Mouse (Mus musculus) myocyte (in vitro differentiated cells): ENCODE results near the gene Dtx2. TPM values are rescaled to one million over a fixed set of nuclear protein-coding genes. Genes with fewer than 3 reads are reported as not detected.

ENCODE experiments used
- H3K27me3 ChIP-seq: one replicate; pipeline ENCODE4 v1.6.1; 2011; ENCODE audit not compliant: control insufficient read depth, insufficient read depth, insufficient read length
- H3K36me3 ChIP-seq: one replicate; pipeline ENCODE4 v1.6.1; 2011; ENCODE audit not compliant: control insufficient read depth, insufficient read depth
- H3K4me2 ChIP-seq: one replicate; pipeline ENCODE4 v1.6.1; 2011; ENCODE audit warnings: low read depth, control low read depth
- H3K4me3 ChIP-seq: one replicate; pipeline ENCODE4 v1.5.1; 2011; ENCODE audit warnings: mild to moderate bottlenecking, control low read depth, moderate library complexity
- H3K79me2 ChIP-seq: one replicate; pipeline ENCODE4 v1.6.1; 2011; ENCODE audit not compliant: control insufficient read depth, insufficient read depth
- H3ac ChIP-seq: one replicate; pipeline ENCODE4 v1.6.1; 2011; ENCODE audit not compliant: control insufficient read depth, insufficient read length
- CEBPB ChIP-seq: IDR thresholded peaks from 2 replicates; pipeline ENCODE4 v1.6.1; 2011; ENCODE audit warnings: mild to moderate bottlenecking, moderate library complexity; ENCODE audit not compliant: poor library complexity, insufficient read depth, severe bottlenecking
- E2F4 ChIP-seq: IDR thresholded peaks from one replicate; pipeline ENCODE4 v1.6.1; 2011; ENCODE audit warnings: mild to moderate bottlenecking, control low read depth, moderate library complexity; ENCODE audit not compliant: insufficient read depth
- MAX ChIP-seq: IDR thresholded peaks from one replicate; pipeline ENCODE4 v1.6.1; 2011; ENCODE audit warnings: low read depth, mild to moderate bottlenecking, control low read depth
- MYOD1 ChIP-seq, 3 experiments: IDR thresholded peaks; one replicate each; pipeline ENCODE4 v1.6.1; 2011; ENCODE audit warnings: control low read depth in 2 of 3, low read depth in 2 of 3, mild to moderate bottlenecking in 2 of 3, moderate library complexity in 1 of 3; ENCODE audit not compliant: insufficient read length in 2 of 3, control insufficient read depth in 1 of 3
- MYOG ChIP-seq, 3 experiments: IDR thresholded peaks; one replicate each; pipeline ENCODE4 v1.6.1; 2011; ENCODE audit warnings: control low read depth in 2 of 3, low read depth in 2 of 3, mild to moderate bottlenecking in 2 of 3; ENCODE audit not compliant: insufficient read length in 2 of 3, control insufficient read depth in 1 of 3, insufficient read depth in 1 of 3
- POLR2A ChIP-seq: IDR thresholded peaks from one replicate; pipeline ENCODE4 v1.6.1; 2011; ENCODE audit warnings: low read depth, mild to moderate bottlenecking, control low read depth, moderate library complexity; ENCODE audit not compliant: insufficient read length
- POLR2AphosphoS2 ChIP-seq: IDR thresholded peaks from one replicate; pipeline ENCODE4 v1.6.1; 2011; ENCODE audit warnings: low read depth, control low read depth; ENCODE audit not compliant: insufficient read length
- REST ChIP-seq: IDR thresholded peaks from one replicate; pipeline ENCODE4 v1.6.1; 2011; ENCODE audit warnings: mild to moderate bottlenecking, control low read depth, moderate library complexity; ENCODE audit not compliant: insufficient read depth, insufficient read length
- SRF ChIP-seq: IDR thresholded peaks from one replicate; pipeline ENCODE4 v1.6.1; 2011; ENCODE audit warnings: low read depth; ENCODE audit not compliant: control insufficient read depth, insufficient read length
- TCF12 ChIP-seq: IDR thresholded peaks from one replicate; pipeline ENCODE4 v1.6.1; 2011; ENCODE audit warnings: mild to moderate bottlenecking, control low read depth; ENCODE audit not compliant: poor library complexity, insufficient read depth, severe bottlenecking
- TCF3 ChIP-seq: IDR thresholded peaks from one replicate; pipeline ENCODE4 v1.6.1; 2011; ENCODE audit warnings: low read depth, control low read depth; ENCODE audit not compliant: insufficient read length
- USF1 ChIP-seq: IDR thresholded peaks from one replicate; pipeline ENCODE4 v1.6.1; 2011; ENCODE audit warnings: low read depth, mild to moderate bottlenecking, control low read depth, moderate library complexity
- polyA plus RNA-seq: library from polyadenylated mRNA; unstranded; fragments of >200 nt; fragmentation: generic; extraction: Trizol; gene quantifications from one replicate; pipeline ENCODE4 v1.2.1, GENCODE M21; 2012; ENCODE audit warnings: missing spikeins

The Dtx2 gene
- polyA plus RNA-seq, 1 experiment: 18.3 TPM

GRCm38 (mm10) chr5:136078136-136078535 lies 83.5 kb downstream of the Dtx2 start:
- Histone ChIP-seq H3K4me2 (no peak overlapping the region), H3K79me2 (no peaks in the 10 kb centered on the region), H3ac (no peak overlapping the region), H3K4me3 (no peak overlapping the region), H3K36me3 (no peaks in the 10 kb centered on the region), H3K27me3 (no peaks in the 10 kb centered on the region)
- no peak for TF ChIP-seq MYOD1 (IDR thresholded peaks at IDR 0.05; ENCODE audit: control insufficient read depth in 1 of 3, insufficient read length in 2 of 3, low read depth in 2 of 3)
- TF ChIP-seq MYOG (IDR thresholded peaks at IDR 0.05; ENCODE audit: control insufficient read depth in 1 of 3, insufficient read depth in 1 of 3, insufficient read length in 2 of 3, low read depth in 2 of 3): no peak
- TF ChIP-seq TCF3: no peak
- no peak for TF ChIP-seq SRF
- TF ChIP-seq E2F4: no peak
- no peak for TF ChIP-seq TCF12
- TF ChIP-seq POLR2AphosphoS2: no peak
- TF ChIP-seq USF1: no peak
- TF ChIP-seq REST: no peak
- TF ChIP-seq CEBPB: no peak
- no peak for TF ChIP-seq POLR2A
- no peak for TF ChIP-seq MAX

- no peaks in the 10 kb centered on the region for H3K27me3 ChIP-seq
- H3K79me2 ChIP-seq: peaks cover 12% of the 10 kb centered on the region
- TF ChIP-seq POLR2A (no peak), USF1 (no peak), CEBPB (no peak), MAX (no peak), SRF (no peak), TCF12 (no peak), REST (no peak), TCF3 (no peak), MYOD1 (IDR thresholded peaks at IDR 0.05; ENCODE audit: control insufficient read depth in 1 of 3, insufficient read length in 2 of 3, low read depth in 2 of 3) (no peak), E2F4 (no peak), POLR2AphosphoS2 (no peak)
- no peak overlapping the region for H3ac ChIP-seq
- H3K4me3 ChIP-seq: no peak overlapping the region
- H3K36me3 ChIP-seq: no peaks in the 10 kb centered on the region
- H3K4me2 ChIP-seq: no peak overlapping the region
Measured at GRCm38 (mm10) chr5:136082345-136082744, 87.7 kb downstream of the Dtx2 start.

Other genes with a start within 250 kb of the Dtx2 start
- 0.07 TPM for gene Styxl1, start 216.4 kb upstream of the Dtx2 start, polyA plus RNA-seq
- 725 TPM for gene Mdh2, start 216.3 kb upstream of the Dtx2 start, polyA plus RNA-seq
- not detected for gene Srrm3, start 187.9 kb upstream of the Dtx2 start, polyA plus RNA-seq
- 622 TPM for gene Hspb1, start 106.9 kb upstream of the Dtx2 start, polyA plus RNA-seq
- 244 TPM for gene Ywhag, start 60.2 kb upstream of the Dtx2 start, polyA plus RNA-seq
- 2.4 TPM for gene Ssc4d, start 20.3 kb upstream of the Dtx2 start, polyA plus RNA-seq
- gene Zp3, start 14.7 kb upstream of the Dtx2 start, polyA plus RNA-seq: 0.11 TPM
- gene Upk3b, start 43.7 kb downstream of the Dtx2 start, polyA plus RNA-seq: not detected
- gene Upk3bl, start 59.7 kb downstream of the Dtx2 start, polyA plus RNA-seq: not detected
- gene Rasa4, start 89.1 kb downstream of the Dtx2 start, polyA plus RNA-seq: 26.9 TPM
- 139 TPM for gene Polr2j, start 121.8 kb downstream of the Dtx2 start, polyA plus RNA-seq
- gene Lrwd1, start 141.3 kb downstream of the Dtx2 start, polyA plus RNA-seq: 31.7 TPM
- 6.7 TPM for gene Alkbh4, start 141.3 kb downstream of the Dtx2 start, polyA plus RNA-seq
- gene Orai2, start 175.9 kb downstream of the Dtx2 start, polyA plus RNA-seq: 18.2 TPM
- gene Prkrip1, start 204.2 kb downstream of the Dtx2 start, polyA plus RNA-seq: 58.4 TPM